Mouse (Mus musculus) hindbrain, embryonic 11.5 days (tissue): ENCODE measurements around the gene Rrp7a. TPM values are rescaled to one million over a fixed set of nuclear protein-coding genes. Genes with fewer than 3 reads are reported as not detected.
A peak's percentile ranks its signal among the peaks of the same experiment; 100 is the strongest.
"Not testable (repeated sequence)": the region's sequence is repeated elsewhere in the genome, so short reads cannot be mapped to it uniquely, and the experiment has no call there.

Source experiments
- ATAC-seq: fragments of 200-750 bp; cut with Nextera tagmentation; 2 replicates; pipeline ENCODE4 v1.8.0; 2017; ENCODE audit warnings: mild to moderate bottlenecking, moderate TSS enrichment, moderate library complexity; ENCODE audit not compliant: low FRiP score
- DNase-seq: peaks from one replicate; pipeline ENCODE4 v3.0.0-alpha.2; 2015; ENCODE audit warnings: low spot score
- H3K27ac ChIP-seq: fragments of 300-500 bp; sonication (generic); 2 replicates; pipeline ENCODE4 v1.5.1; 2014; ENCODE audit warnings: mild to moderate bottlenecking, low read depth, low read length
- H3K27me3 ChIP-seq: fragments of 300-500 bp; sonication (generic); 2 replicates; pipeline ENCODE4 v1.6.1; 2014; ENCODE audit warnings: mild to moderate bottlenecking, low read length, moderate library complexity, mixed read lengths; ENCODE audit not compliant: control insufficient read depth, insufficient read depth
- H3K36me3 ChIP-seq: fragments of 300-500 bp; sonication (generic); 2 replicates; pipeline ENCODE4 v1.6.1; 2014; ENCODE audit warnings: mild to moderate bottlenecking, low read length, moderate library complexity, mixed read lengths; ENCODE audit not compliant: control insufficient read depth, insufficient read depth
- H3K4me1 ChIP-seq: fragments of 300-500 bp; sonication (generic); replicated peaks from 2 replicates; pipeline ENCODE4 v1.6.1; 2014; ENCODE audit warnings: low read length, mixed read lengths; ENCODE audit not compliant: control insufficient read depth, insufficient read depth
- H3K4me2 ChIP-seq: fragments of 300-500 bp; sonication (generic); replicated peaks from 2 replicates; pipeline ENCODE4 v1.6.1; 2014; ENCODE audit warnings: mild to moderate bottlenecking, low read depth, low read length
- H3K4me3 ChIP-seq: fragments of 300-500 bp; sonication (generic); 2 replicates; pipeline ENCODE4 v1.5.1; 2014; ENCODE audit warnings: low read depth, low read length
- H3K9ac ChIP-seq: fragments of 300-500 bp; sonication (generic); 2 replicates; pipeline ENCODE4 v1.6.1; 2014; ENCODE audit warnings: low read depth, low read length
- H3K9me3 ChIP-seq: fragments of 300-500 bp; sonication (generic); 2 replicates; pipeline ENCODE4 v1.6.1; 2016; ENCODE audit warnings: low read length; ENCODE audit not compliant: control insufficient read depth
- WGBS: fragments of 180-500 bp; shearing (Covaris S2); extraction: QIAGEN DNeasy Blood & Tissue Kit; methylation state at CpG from one replicate; pipeline ENCODE4 v1.1.7; 2014; 5-methylcytosine and 5-hydroxymethylcytosine counted together
- polyA plus RNA-seq: library from polyadenylated mRNA; unstranded; fragments of >200 nt; fragmentation: Nextera tagmentation; extraction: Ambion mirVana; gene quantifications from 2 replicates; pipeline ENCODE4 v1.2.1, GENCODE M21; 2014

Rrp7a gene
- polyA plus RNA-seq, 1 experiment from 2014 or later: 54.6 TPM

GRCm38 (mm10) chr15:83127037-83127436 is 4.4 kb upstream of the Rrp7a start:
- peaks cover 15% of the 10 kb centered on the region for H3K36me3 ChIP-seq
- not testable (repeated sequence) for H3K4me1 ChIP-seq, H3K4me2 ChIP-seq, H3K4me3 ChIP-seq, H3K9me3 ChIP-seq, H3K27me3 ChIP-seq, DNase-seq, H3K27ac ChIP-seq, H3K9ac ChIP-seq
- WGBS: 66% methylated on average over 3 of the region's 3 CpGs
- peak; percentile 48 for ATAC-seq

- no peaks in the 10 kb centered on the region for H3K27me3 ChIP-seq
- no peak overlapping the region for H3K4me2 ChIP-seq
- H3K4me3 ChIP-seq: no peak overlapping the region
- peaks cover 10% of the 10 kb centered on the region for H3K36me3 ChIP-seq
- H3K9me3 ChIP-seq: no peaks in the 10 kb centered on the region
- no peak overlapping the region for H3K9ac ChIP-seq
- DNase-seq: no peak
- no peak overlapping the region for H3K27ac ChIP-seq
- ATAC-seq: no peak
- no peaks in the 10 kb centered on the region for H3K4me1 ChIP-seq
- WGBS: 89% methylated on average over 9 of the region's 9 CpGs
Measured at GRCm38 (mm10) chr15:83126582-83126981, 4.0 kb upstream of the Rrp7a start.

DNA sequence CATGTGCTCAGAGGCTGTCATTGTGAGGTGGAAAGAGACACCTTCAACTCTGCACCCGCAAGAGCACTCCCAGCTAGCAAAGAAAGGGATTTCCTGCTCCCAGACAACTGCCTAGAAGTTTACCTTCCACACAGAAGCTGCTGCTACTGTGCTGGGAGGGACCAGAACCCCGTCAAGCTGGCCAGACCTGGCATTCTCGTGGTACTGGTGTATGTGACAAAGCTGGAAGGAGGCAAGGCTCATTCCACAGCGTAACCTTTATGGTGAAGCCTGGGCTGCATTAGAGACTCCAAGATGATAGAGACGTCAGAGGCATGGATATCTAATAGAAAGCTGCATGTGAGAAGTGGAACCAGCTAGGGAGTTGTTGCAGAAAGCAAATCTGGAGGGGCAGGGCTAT is 2.0 kb upstream of the Rrp7a start:
- peaks cover 6% of the 10 kb centered on the region; the same call in 1 of the 2 replicates for H3K36me3 ChIP-seq

DNA sequence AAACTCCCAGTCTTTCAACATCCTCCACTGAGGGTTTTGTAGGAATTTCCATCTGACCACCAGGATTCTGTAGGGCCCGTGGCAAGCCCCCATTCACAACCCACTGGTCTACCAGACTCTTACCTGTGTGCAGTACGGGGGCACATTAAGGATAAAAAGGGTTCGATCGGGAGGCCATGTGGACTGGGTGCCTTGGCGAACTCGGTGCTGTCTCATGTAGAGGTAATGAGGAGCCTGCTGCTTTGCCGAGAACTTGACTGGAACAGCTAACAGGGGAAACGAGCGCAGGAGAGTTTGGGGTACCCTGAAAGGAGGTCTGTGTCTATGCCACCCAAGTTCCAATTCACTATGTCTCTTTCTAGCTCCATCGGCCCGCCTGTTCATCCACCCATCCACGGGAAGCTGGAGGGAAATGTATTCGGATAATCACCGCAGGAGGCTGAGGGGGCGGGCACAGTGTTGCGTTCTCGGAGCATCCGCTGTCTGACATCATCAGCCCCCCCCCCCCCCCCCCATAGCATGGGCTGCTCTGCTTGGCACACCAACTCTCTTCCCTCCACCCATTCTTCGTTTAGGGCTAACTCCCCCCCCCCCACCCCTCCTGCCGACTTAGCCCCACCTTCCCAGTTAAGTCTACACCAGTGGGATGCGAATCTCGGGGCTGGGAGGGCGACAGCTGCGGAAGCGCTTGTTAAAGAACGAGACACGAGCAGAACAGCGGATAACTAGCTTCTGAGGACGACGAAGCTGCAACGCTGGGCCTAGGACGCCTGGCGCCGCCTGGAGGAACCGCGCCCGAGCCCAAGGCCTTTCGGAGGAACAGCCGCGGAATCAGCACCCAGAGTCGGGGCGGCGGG is 664 bp downstream of the Rrp7a start:
- H3K9me3 ChIP-seq: no peaks in the 10 kb centered on the region
- H3K4me1 ChIP-seq: no peaks in the 10 kb centered on the region
- WGBS: 4% methylated on average over 41 of the region's 43 CpGs
- H3K9ac ChIP-seq: peak overlapping the region; percentile 62
- ATAC-seq (peak; percentile 63), DNase-seq (peak; percentile 74)
- H3K36me3 ChIP-seq: 0 out of 2 replicates have a peak, but pooled peaks cover 8% of the 10 kb centered on the region
- H3K4me3 ChIP-seq: peak overlapping the region; percentile 86
- H3K27ac ChIP-seq: peak overlapping the region; percentile 74
- peak overlapping the region; percentile 55 for H3K4me2 ChIP-seq
- no peaks in the 10 kb centered on the region for H3K27me3 ChIP-seq

More for the DNA sequence above, 2.0 kb upstream of the Rrp7a start:
- ATAC-seq (no peak), DNase-seq (no peak)
- no peak overlapping the region for H3K27ac ChIP-seq
- WGBS: 68% methylated on average over 5 of the region's 5 CpGs
- no peak overlapping the region for H3K4me3 ChIP-seq
- H3K9me3 ChIP-seq: no peaks in the 10 kb centered on the region
- H3K4me1 ChIP-seq: no peaks in the 10 kb centered on the region
- H3K27me3 ChIP-seq: no peaks in the 10 kb centered on the region
- H3K4me2 ChIP-seq: no peak overlapping the region
- H3K9ac ChIP-seq: no peak overlapping the region

GRCm38 (mm10) chr15:83118360-83118759 is 4.2 kb downstream of the Rrp7a start:
- H3K4me1 ChIP-seq: 0 out of 2 replicates have a peak, but pooled peaks cover 5% of the 10 kb centered on the region
- no peak overlapping the region for H3K9ac ChIP-seq
- WGBS: 80% methylated on average over 7 of the region's 7 CpGs
- H3K4me2 ChIP-seq: no peak overlapping the region
- no peak overlapping the region for H3K4me3 ChIP-seq
- no peak overlapping the region for H3K27ac ChIP-seq
- ATAC-seq: no peak
- 0 out of 2 replicates have a peak, but pooled peaks cover 5% of the 10 kb centered on the region for H3K36me3 ChIP-seq
- no peak for DNase-seq
- no peaks in the 10 kb centered on the region for H3K27me3 ChIP-seq
- H3K9me3 ChIP-seq: no peaks in the 10 kb centered on the region

- Histone ChIP-seq H3K36me3 (0 out of 2 replicates have a peak, but pooled peaks cover 5% of the 10 kb centered on the region), H3K9me3 (no peaks in the 10 kb centered on the region), H3K27me3 (no peaks in the 10 kb centered on the region), H3K4me3 (no peak overlapping the region), H3K9ac (no peak overlapping the region), H3K27ac (no peak overlapping the region), H3K4me2 (no peak overlapping the region), H3K4me1 (0 out of 2 replicates have a peak, but pooled peaks cover 5% of the 10 kb centered on the region)
- 37% methylated on average over 6 of the region's 6 CpGs for WGBS
- ATAC-seq (no peak; the same call in 1 of the 2 replicates), DNase-seq (no peak)
Measured at GRCm38 (mm10) chr15:83115071-83115470, 7.5 kb downstream of the Rrp7a start.

- Histone ChIP-seq H3K9ac (no peak overlapping the region), H3K27me3 (no peaks in the 10 kb centered on the region), H3K4me3 (no peak overlapping the region), H3K9me3 (no peaks in the 10 kb centered on the region), H3K4me2 (no peak overlapping the region), H3K4me1 (0 out of 2 replicates have a peak, but pooled peaks cover 5% of the 10 kb centered on the region), H3K27ac (0 out of 2 replicates have a peak overlapping the region, but pooled peaks have one; percentile 6), H3K36me3 (0 out of 2 replicates have a peak, but pooled peaks cover 4% of the 10 kb centered on the region)
- DNase-seq (no peak), ATAC-seq (no peak)
- 65% methylated on average over 9 of the region's 9 CpGs for WGBS
Measured at GRCm38 (mm10) chr15:83114106-83114505, 8.5 kb downstream of the Rrp7a start.

GRCm38 (mm10) chr15:83112898-83113297 is 9.7 kb downstream of the Rrp7a start:
- WGBS: 20% methylated on average over 11 of the region's 11 CpGs
- 0 out of 2 replicates have a peak, but pooled peaks cover 5% of the 10 kb centered on the region for H3K4me1 ChIP-seq
- peak; percentile 52; the same call in 1 of the 2 replicates for ATAC-seq

More at GRCm38 (mm10) chr15:83112898-83113297, 9.7 kb downstream of the Rrp7a start:
- DNase-seq: peak; percentile 78
- no peak overlapping the region for H3K4me2 ChIP-seq
- no peaks in the 10 kb centered on the region for H3K9me3 ChIP-seq
- H3K27me3 ChIP-seq: no peaks in the 10 kb centered on the region
- H3K36me3 ChIP-seq: 0 out of 2 replicates have a peak, but pooled peaks cover 3% of the 10 kb centered on the region
- H3K4me3 ChIP-seq: no peak overlapping the region
- H3K9ac ChIP-seq: no peak overlapping the region
- H3K27ac ChIP-seq: no peak overlapping the region
